ENCODE assay signal across 21 mouse cellular contexts in the genomic region with DNA sequence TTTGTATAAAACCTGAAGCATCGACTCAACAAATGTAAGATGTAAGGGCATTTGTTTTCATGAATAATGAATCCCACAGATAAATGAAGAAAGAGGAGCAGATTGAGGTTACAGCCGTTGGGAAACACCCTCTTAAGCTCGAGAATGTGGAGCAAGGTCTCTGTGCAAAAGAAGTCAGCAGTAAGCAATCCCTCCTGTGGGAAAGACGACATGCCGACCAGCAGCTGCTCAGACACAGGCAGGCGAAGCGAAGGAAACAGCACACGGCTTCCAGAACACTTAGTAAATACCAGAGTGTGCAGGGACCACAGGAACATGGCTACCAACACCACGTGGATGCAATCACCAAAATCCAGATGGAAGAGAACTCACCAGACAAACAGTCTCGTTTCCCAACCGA.
DNase-seq lines count a peak whose midpoint lies in the region; ATAC-seq and TF ChIP-seq lines count a peak whose summit lies in the region.
"Had no signal": no experiment of that assay in that cellular context is flagged by ENCODE, and none has a peak within 500 bp of the region (broad histone marks: within the 10 kb centered on the region; RNA-seq: fewer than 3 reads in every experiment).

No protein-coding gene starts in this region.

- TF ChIP-seq CTCF in layer of hippocampus, adult 2 months (conservative IDR thresholded peaks at IDR 0.05), result no peak
- no peak for TF ChIP-seq CTCF in embryonic fibroblast, embryonic 13.5 days (IDR thresholded peaks at IDR 0.05; ENCODE audit: borderline replicate concordance, insufficient read depth, low read length)

- no peaks in the 10 kb centered on the region for H3K9me3 ChIP-seq in embryonic facial prominence, embryonic 14.5 days (ENCODE audit: control insufficient read depth, low read length)
- H3K9me3 ChIP-seq in embryonic facial prominence, embryonic 10.5 days, result no peaks in the 10 kb centered on the region
- H3K9me3 ChIP-seq: embryonic facial prominence, embryonic 13.5 days; forebrain, embryonic 10.5 days; kidney, embryonic 15.5 days had no signal

- DNase-seq in embryonic facial prominence, embryonic 14.5 days (ENCODE audit: low spot score), result peak; percentile 36
- no peak for DNase-seq in embryonic facial prominence, embryonic 10.5 days (ENCODE audit: low spot score)
- peak; percentile 35 to 54 for DNase-seq in layer of hippocampus, adult 2 months (ENCODE audit: low spot score in 2 of 2)
- no peak for DNase-seq in layer of hippocampus, adult 9-10 months (ENCODE audit: low spot score)
- DNase-seq in layer of hippocampus, adult 9-11 months, result peak; percentile 61
- DNase-seq in right cerebral cortex, adult 18-20 months, result no peak
- DNase-seq in T-cell, adult 2 months (ENCODE audit: low spot score), result no peak
- DNase-seq: B cell, adult 2 months; cerebellum, postnatal 10 days; kidney, postnatal 4 days; liver; right cerebral cortex, postnatal 14 days; thymus, postnatal 4 days had no signal

- H3K4me3 ChIP-seq in embryonic facial prominence, embryonic 14.5 days (ENCODE audit: low read depth, low read length), result no peak overlapping the region
- H3K4me3 ChIP-seq in embryonic facial prominence, embryonic 10.5 days, result no peak overlapping the region
- H3K4me3 ChIP-seq in layer of hippocampus, adult 2 months, result no peak overlapping the region
- no peak overlapping the region for H3K4me3 ChIP-seq in embryonic fibroblast, embryonic 13.5 days (ENCODE audit: insufficient read depth, low read length)
- H3K4me3 ChIP-seq: embryonic facial prominence, embryonic 13.5 days; forebrain, embryonic 10.5 days; kidney, embryonic 15.5 days had no signal

- no peaks in the 10 kb centered on the region for H3K4me1 ChIP-seq in embryonic facial prominence, embryonic 14.5 days (ENCODE audit: control insufficient read depth, insufficient read depth, low read length)
- no peaks in the 10 kb centered on the region for H3K4me1 ChIP-seq in embryonic facial prominence, embryonic 10.5 days
- peaks cover 15% of the 10 kb centered on the region for H3K4me1 ChIP-seq in embryonic fibroblast, embryonic 13.5 days (ENCODE audit: control insufficient read depth, insufficient read depth, low read length)
- H3K4me1 ChIP-seq: forebrain, embryonic 10.5 days; kidney, embryonic 15.5 days had no signal

- H3K27ac ChIP-seq in embryonic facial prominence, embryonic 14.5 days (replicated peaks; ENCODE audit: low read depth, low read length), result peak overlapping the region; percentile 21; the same call in 1 of the 2 replicates
- H3K27ac ChIP-seq in embryonic facial prominence, embryonic 10.5 days (replicated peaks), result no peak overlapping the region
- peak overlapping the region; percentile 70 for H3K27ac ChIP-seq in layer of hippocampus, adult 2 months
- H3K27ac ChIP-seq in embryonic fibroblast, embryonic 13.5 days (ENCODE audit: insufficient read depth, low read length), result peak overlapping the region; percentile 42
- H3K27ac ChIP-seq: embryonic facial prominence, embryonic 13.5 days; forebrain, embryonic 10.5 days; kidney, embryonic 15.5 days had no signal

- H3K4me2 ChIP-seq in embryonic facial prominence, embryonic 14.5 days (ENCODE audit: low read depth, low read length), result no peak overlapping the region
- H3K4me2 ChIP-seq: embryonic facial prominence, embryonic 13.5 days; kidney, embryonic 15.5 days; midbrain, embryonic 11.5 days had no signal

- no peaks in the 10 kb centered on the region for H3K27me3 ChIP-seq in embryonic facial prominence, embryonic 14.5 days (replicated peaks; ENCODE audit: control insufficient read depth, insufficient read depth, low read length)
- H3K27me3 ChIP-seq in embryonic facial prominence, embryonic 10.5 days (replicated peaks; ENCODE audit: low read depth, poor library complexity, severe bottlenecking), result no peaks in the 10 kb centered on the region
- H3K27me3 ChIP-seq: embryonic facial prominence, embryonic 13.5 days; kidney, embryonic 15.5 days had no signal

- no peak for TF ChIP-seq POLR2A in embryonic fibroblast, embryonic 13.5 days (IDR thresholded peaks at IDR 0.05; ENCODE audit: low read depth, low read length)

- no peak overlapping the region for H3K9ac ChIP-seq in embryonic facial prominence, embryonic 14.5 days (ENCODE audit: low read depth, low read length)
- H3K9ac ChIP-seq: embryonic facial prominence, embryonic 13.5 days; kidney, embryonic 15.5 days had no signal

- ATAC-seq in embryonic facial prominence, embryonic 14.5 days (ENCODE audit: low read depth), result no peak
- ATAC-seq: hindbrain, embryonic 16.5 days; intestine, embryonic 16.5 days; lung, postnatal 0 days had no signal

- 55% methylated on average over 11 of the region's 11 CpGs for WGBS in embryonic facial prominence, embryonic 14.5 days
- WGBS in embryonic facial prominence, embryonic 10.5 days, result 84% methylated on average over 11 of the region's 11 CpGs

- no peaks in the 10 kb centered on the region for H3K36me3 ChIP-seq in embryonic facial prominence, embryonic 14.5 days (ENCODE audit: control insufficient read depth, insufficient read depth, low read length)
- no peaks in the 10 kb centered on the region for H3K36me3 ChIP-seq in embryonic facial prominence, embryonic 10.5 days (replicated peaks)
- H3K36me3 ChIP-seq: embryonic facial prominence, embryonic 13.5 days; forebrain, embryonic 10.5 days; kidney, embryonic 15.5 days had no signal

Comparison
In these comparisons a context has a peak if more than half of its experiments do, and no peak if none do; other contexts are left out.
1. DNase-seq: peak in embryonic facial prominence, embryonic 14.5 days (single experiment), layer of hippocampus, adult 2 months (2 of 2) and layer of hippocampus, adult 9-11 months (single experiment); none in embryonic facial prominence, embryonic 10.5 days (single experiment), layer of hippocampus, adult 9-10 months (single experiment), right cerebral cortex, adult 18-20 months (single experiment) and T-cell, adult 2 months (single experiment).